Mouse (Mus musculus): ENCODE results near the gene Pgm2l1. TPM values are rescaled to one million over a fixed set of nuclear protein-coding genes. Genes with fewer than 3 reads are reported as not detected.

The Pgm2l1 gene
- polyA plus RNA-seq, 2 experiments = 3.2 to 5.1 TPM

DNA sequence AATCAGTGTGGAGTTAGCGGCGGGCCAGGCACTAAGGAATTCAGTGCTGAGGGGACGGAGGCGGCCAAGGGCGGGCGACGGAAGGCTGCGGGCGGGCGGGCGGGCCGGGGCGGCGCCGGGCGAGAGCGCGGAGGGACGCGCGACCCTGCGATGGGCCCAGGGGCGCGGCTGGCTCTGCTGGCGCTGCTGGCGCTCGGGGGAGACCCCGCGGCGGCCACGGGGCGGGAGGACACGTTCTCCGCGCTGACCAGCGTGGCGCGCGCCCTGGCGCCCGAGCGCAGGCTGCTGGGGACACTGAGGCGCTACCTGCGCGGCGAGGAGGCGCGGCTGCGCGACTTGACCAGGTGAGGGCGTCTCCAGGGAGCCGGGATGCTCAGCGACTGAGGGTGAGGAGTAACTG is 58.2 kb downstream of the Pgm2l1 start, which contains the start of gene P4ha3:
P4ha3 (plus strand) TSS at position 138 of the 400 bp plus-strand sequence.
- ATAC-seq (ENCODE audit: low FRiP score, low read depth) = no peak
- peak within 1 kb of the TSS; percentile 99 for H3K27ac ChIP-seq (replicated peaks; ENCODE audit: low read depth, low read length)
- peak within 1 kb of the TSS; percentile 96 for H3K4me2 ChIP-seq (replicated peaks; ENCODE audit: low read depth, low read length, severe bottlenecking)
- peak within 1 kb of the TSS; percentile 82 for H3K9ac ChIP-seq (ENCODE audit: low read depth, low read length, severe bottlenecking)
- no peak for TF ChIP-seq POLR2A (IDR thresholded peaks at IDR 0.05; ENCODE audit: borderline replicate concordance, extremely low read depth, insufficient read depth, insufficient read length)
- peak within 1 kb of the TSS; percentile 59 for H3K4me3 ChIP-seq (replicated peaks; ENCODE audit: low read length)
- H3K4me1 ChIP-seq (ENCODE audit: control insufficient read depth, insufficient read depth, low read length) = peaks cover 38% of the 10 kb centered on the region
- no peaks in the 10 kb centered on the region for H3K9me3 ChIP-seq (ENCODE audit: control insufficient read depth, low read length)
- H3K36me3 ChIP-seq (ENCODE audit: control insufficient read depth, insufficient read depth, low read length) = no peaks in the 10 kb centered on the region
- H3K27me3 ChIP-seq (ENCODE audit: control insufficient read depth, insufficient read depth, low read length) = no peaks in the 10 kb centered on the region
- DNase-seq (ENCODE audit: low spot score) = no peak
- 0% methylated on average over 32 of the region's 53 CpGs for WGBS

DNA sequence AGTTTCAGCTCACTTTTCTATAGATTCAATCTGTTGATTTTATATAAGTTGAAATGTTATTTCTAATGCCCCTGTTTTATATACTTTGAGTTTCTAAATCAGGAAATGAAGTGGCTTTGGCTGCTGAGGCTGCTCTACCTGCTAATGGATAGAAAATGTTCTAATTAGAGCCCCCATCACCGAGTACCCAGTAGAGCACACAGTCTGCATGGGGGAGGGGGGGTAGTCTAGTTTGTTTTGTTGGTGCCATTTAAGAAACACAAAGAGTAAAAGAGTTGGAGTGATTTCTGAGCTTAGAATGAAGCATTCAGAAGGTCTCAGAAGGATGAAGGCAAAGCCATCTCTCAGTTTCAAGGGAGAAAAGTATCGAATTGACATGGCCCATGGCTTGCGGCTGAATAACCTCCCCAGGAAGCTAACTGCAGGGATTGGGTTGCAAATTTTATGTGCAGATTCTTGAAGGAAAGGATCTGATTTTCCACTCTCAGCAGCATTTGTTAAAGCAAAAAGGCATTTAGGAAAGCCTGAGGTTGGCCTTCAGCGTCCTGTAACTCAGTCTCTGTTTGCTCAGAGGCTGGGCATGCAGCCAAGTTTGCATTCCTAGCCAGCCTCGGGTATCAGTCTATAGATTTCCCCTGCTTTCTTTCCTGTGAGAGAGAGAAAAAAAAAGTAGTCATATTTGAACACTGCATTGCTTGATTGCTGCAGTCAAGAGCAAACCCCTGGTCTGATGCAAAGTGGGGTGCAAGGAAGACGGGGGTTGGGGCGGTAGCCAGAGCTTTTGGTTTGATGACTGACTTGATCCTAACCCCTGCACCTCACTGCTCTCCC is 60.8 kb downstream of the Pgm2l1 start:
- WGBS = 5% methylated on average over 7 of the region's 7 CpGs

DNA sequence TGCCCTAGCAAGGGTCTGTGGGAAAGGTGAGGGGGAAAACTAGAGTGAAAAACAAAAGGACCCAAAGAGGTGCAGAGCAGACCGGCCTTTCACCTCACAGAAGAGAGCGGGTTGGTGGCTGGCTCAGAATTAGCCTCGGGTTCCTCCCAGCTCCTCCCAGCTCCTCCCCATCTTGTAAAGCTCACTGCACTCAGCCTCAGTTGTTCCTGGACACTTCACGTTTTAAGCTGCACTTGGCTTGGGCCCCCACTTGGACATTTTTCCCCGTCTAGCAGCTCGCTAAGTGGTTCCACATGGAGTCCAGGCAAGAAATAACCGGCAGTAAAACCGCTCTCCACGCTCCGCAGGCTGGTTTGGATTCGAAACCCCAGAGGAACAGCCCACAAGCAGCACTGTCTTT is 61.4 kb downstream of the Pgm2l1 start:
- 6% methylated on average over 11 of the region's 11 CpGs for WGBS
- ATAC-seq (ENCODE audit: low FRiP score, low read depth) (peak; percentile 89), DNase-seq (ENCODE audit: low spot score) (peak; percentile 92)
- Histone ChIP-seq H3K4me3 (replicated peaks; ENCODE audit: low read length) (peak overlapping the region; percentile 19), H3K9me3 (ENCODE audit: control insufficient read depth, low read length) (0 out of 2 replicates have a peak, but pooled peaks cover 7% of the 10 kb centered on the region), H3K27me3 (ENCODE audit: control insufficient read depth, insufficient read depth, low read length) (no peaks in the 10 kb centered on the region), H3K27ac (replicated peaks; ENCODE audit: low read depth, low read length) (peak overlapping the region; percentile 99), H3K36me3 (ENCODE audit: control insufficient read depth, insufficient read depth, low read length) (peaks cover 7% of the 10 kb centered on the region), H3K9ac (ENCODE audit: low read depth, low read length, severe bottlenecking) (peak overlapping the region; percentile 38), H3K4me2 (replicated peaks; ENCODE audit: low read depth, low read length, severe bottlenecking) (peak overlapping the region; percentile 54), H3K4me1 (ENCODE audit: control insufficient read depth, insufficient read depth, low read length) (peaks cover 38% of the 10 kb centered on the region)
- TF ChIP-seq POLR2A (IDR thresholded peaks at IDR 0.05; ENCODE audit: borderline replicate concordance, extremely low read depth, insufficient read depth, insufficient read length) = no peak

More for the DNA sequence above, 60.8 kb downstream of the Pgm2l1 start:
- Histone ChIP-seq H3K27me3 (ENCODE audit: control insufficient read depth, insufficient read depth, low read length) (no peaks in the 10 kb centered on the region), H3K9me3 (ENCODE audit: control insufficient read depth, low read length) (0 out of 2 replicates have a peak, but pooled peaks cover 7% of the 10 kb centered on the region), H3K4me2 (replicated peaks; ENCODE audit: low read depth, low read length, severe bottlenecking) (peak overlapping the region; percentile 54), H3K4me3 (replicated peaks; ENCODE audit: low read length) (peak overlapping the region; percentile 19), H3K27ac (replicated peaks; ENCODE audit: low read depth, low read length) (peak overlapping the region; percentile 99), H3K36me3 (ENCODE audit: control insufficient read depth, insufficient read depth, low read length) (peaks cover 3% of the 10 kb centered on the region; the same call in 1 of the 2 replicates), H3K4me1 (ENCODE audit: control insufficient read depth, insufficient read depth, low read length) (peaks cover 38% of the 10 kb centered on the region), H3K9ac (ENCODE audit: low read depth, low read length, severe bottlenecking) (peak overlapping the region; percentile 38)
- TF ChIP-seq POLR2A (IDR thresholded peaks at IDR 0.05; ENCODE audit: borderline replicate concordance, extremely low read depth, insufficient read depth, insufficient read length) = no peak
- ATAC-seq (ENCODE audit: low FRiP score, low read depth) (peak; percentile 89), DNase-seq (ENCODE audit: low spot score) (peak; percentile 98)

DNA sequence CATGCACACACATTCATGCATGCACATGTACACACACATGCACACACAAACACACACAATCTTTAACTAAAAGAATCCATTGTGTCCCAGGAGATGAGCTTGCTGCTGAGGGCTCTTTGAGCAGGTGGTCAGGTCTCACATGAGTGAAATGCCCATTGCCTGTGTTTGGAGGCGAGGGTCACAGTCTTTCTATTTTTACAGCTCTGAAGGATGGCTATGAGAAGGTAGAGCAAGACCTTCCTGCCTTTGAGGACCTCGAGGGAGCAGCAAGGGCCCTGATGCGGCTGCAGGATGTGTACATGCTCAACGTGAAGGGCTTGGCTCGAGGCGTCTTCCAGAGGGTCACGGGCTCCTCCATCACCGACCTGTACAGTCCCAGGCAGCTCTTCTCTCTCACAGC is 66.4 kb downstream of the Pgm2l1 start:
- WGBS = 75% methylated on average over 8 of the region's 8 CpGs

DNA sequence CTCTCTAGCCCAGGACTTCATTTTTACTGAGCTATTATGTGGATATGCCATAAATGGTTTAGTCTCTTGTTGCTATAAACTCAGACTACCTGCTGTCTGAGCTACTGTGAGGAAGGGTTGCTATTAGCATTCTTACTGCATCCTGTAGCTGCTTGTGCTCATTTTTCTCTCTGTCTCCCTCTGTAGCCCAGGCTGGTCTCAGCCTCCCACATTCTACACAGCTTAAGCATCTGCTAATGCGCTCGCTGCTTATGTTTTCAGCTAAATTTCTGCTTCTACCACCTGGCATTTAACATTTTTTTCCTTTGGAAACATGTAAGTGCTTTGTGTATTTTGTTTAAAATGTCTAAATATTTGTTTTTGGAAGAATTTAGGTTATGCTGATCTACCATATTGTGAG is 68.6 kb downstream of the Pgm2l1 start:
- no peak overlapping the region for H3K9ac ChIP-seq (ENCODE audit: low read depth, low read length, severe bottlenecking)
- H3K4me3 ChIP-seq (replicated peaks; ENCODE audit: low read length) = no peak overlapping the region
- peaks cover 31% of the 10 kb centered on the region for H3K36me3 ChIP-seq (ENCODE audit: control insufficient read depth, insufficient read depth, low read length)
- H3K27me3 ChIP-seq (ENCODE audit: control insufficient read depth, insufficient read depth, low read length) = no peaks in the 10 kb centered on the region
- ATAC-seq (ENCODE audit: low FRiP score, low read depth) (no peak), DNase-seq (ENCODE audit: low spot score) (no peak)
- 0 out of 2 replicates have a peak, but pooled peaks cover 6% of the 10 kb centered on the region for H3K9me3 ChIP-seq (ENCODE audit: control insufficient read depth, low read length)
- no peak overlapping the region for H3K4me2 ChIP-seq (replicated peaks; ENCODE audit: low read depth, low read length, severe bottlenecking)
- H3K4me1 ChIP-seq (ENCODE audit: control insufficient read depth, insufficient read depth, low read length) = peaks cover 18% of the 10 kb centered on the region
- no peak overlapping the region for H3K27ac ChIP-seq (replicated peaks; ENCODE audit: low read depth, low read length)
- TF ChIP-seq POLR2A (IDR thresholded peaks at IDR 0.05; ENCODE audit: borderline replicate concordance, extremely low read depth, insufficient read depth, insufficient read length) = no peak
- WGBS = 95% methylated on average over 2 of the region's 2 CpGs

More for the DNA sequence above, 66.4 kb downstream of the Pgm2l1 start:
- no peak overlapping the region for H3K9ac ChIP-seq (ENCODE audit: low read depth, low read length, severe bottlenecking)
- no peak for ATAC-seq (ENCODE audit: low FRiP score, low read depth)
- TF ChIP-seq POLR2A (IDR thresholded peaks at IDR 0.05; ENCODE audit: borderline replicate concordance, extremely low read depth, insufficient read depth, insufficient read length) = no peak
- no peak overlapping the region for H3K4me2 ChIP-seq (replicated peaks; ENCODE audit: low read depth, low read length, severe bottlenecking)
- H3K4me3 ChIP-seq (replicated peaks; ENCODE audit: low read length) = no peak overlapping the region
- no peak for DNase-seq (ENCODE audit: low spot score)
- no peaks in the 10 kb centered on the region for H3K27me3 ChIP-seq (ENCODE audit: control insufficient read depth, insufficient read depth, low read length)
- no peak overlapping the region for H3K27ac ChIP-seq (replicated peaks; ENCODE audit: low read depth, low read length)
- H3K9me3 ChIP-seq (ENCODE audit: control insufficient read depth, low read length) = 0 out of 2 replicates have a peak, but pooled peaks cover 7% of the 10 kb centered on the region
- H3K4me1 ChIP-seq (ENCODE audit: control insufficient read depth, insufficient read depth, low read length) = peaks cover 16% of the 10 kb centered on the region
- peaks cover 31% of the 10 kb centered on the region for H3K36me3 ChIP-seq (ENCODE audit: control insufficient read depth, insufficient read depth, low read length)
